Mouse (Mus musculus): Measurements from ENCODE around the gene Ina. TPM values are rescaled to one million over a fixed set of nuclear protein-coding genes. Genes with fewer than 3 reads are reported as not detected.

Gene Ina
- polyA plus RNA-seq, 1 experiment from 2014 or later: 1.5 TPM

DNA sequence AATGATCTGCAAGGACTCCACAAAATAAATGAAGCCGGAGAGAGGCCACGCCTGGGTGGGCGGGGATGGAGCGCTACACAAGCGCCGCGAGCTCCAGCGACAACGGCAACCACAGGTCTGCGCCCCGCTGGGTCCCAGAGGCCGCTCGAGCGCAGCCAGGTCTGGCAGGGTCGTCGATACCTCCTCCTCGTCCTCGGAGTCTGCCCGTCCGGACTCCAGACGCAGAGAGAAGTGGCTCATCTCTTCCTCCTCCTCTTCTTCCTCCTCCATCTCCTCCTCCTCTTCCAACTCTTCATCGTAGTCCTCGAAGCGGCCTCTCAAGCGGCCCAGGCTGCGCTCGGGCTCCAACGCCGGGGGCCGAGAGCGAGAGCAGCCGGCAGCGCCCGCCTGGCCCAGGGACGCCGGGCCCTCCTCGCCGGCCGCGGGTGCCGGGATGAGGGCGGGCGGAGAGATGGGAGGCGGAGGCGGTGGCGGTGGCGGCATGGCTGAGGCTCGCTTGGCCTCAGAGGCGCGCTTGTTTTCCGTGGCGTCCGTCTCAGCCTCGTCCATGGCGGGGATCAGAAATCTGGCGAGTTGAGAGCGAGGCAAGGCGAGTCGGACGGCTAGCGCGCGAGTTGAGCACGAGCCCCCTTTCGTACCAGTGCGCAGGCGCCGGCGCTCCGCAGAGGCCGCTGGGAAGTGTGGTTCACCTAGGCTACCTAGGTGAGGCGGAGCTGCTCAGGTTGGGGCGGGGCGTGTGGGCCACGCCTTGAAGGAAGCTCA, 36.0 kb downstream of the Ina start, which contains the start of gene Pcgf6:
Gene Pcgf6, minus strand, starts transcription at position 636 of the 762 bp plus-strand sequence.
- CTCF ChIA-PET: no interaction called here
- ATAC-seq (peak; percentile 85), DNase-seq (ENCODE audit: low read depth, low spot score) (no peak)
- in situ Hi-C loops (cut with MboI; ENCODE audit: low pct_unique_long_range_greater_than_20kb): no loop called here
- no peak for TF ChIP-seq CTCF (IDR thresholded peaks at IDR 0.05)
- no peaks in the 10 kb centered on the region for H3K27me3 ChIP-seq
- POLR2A ChIA-PET: interaction anchor here (1.0 to 1.7 kb wide), 2 partner anchors 16 to 18 kb away, joined by 4 to 9 read pairs; partner anchors contain the start of gene Taf5

DNA sequence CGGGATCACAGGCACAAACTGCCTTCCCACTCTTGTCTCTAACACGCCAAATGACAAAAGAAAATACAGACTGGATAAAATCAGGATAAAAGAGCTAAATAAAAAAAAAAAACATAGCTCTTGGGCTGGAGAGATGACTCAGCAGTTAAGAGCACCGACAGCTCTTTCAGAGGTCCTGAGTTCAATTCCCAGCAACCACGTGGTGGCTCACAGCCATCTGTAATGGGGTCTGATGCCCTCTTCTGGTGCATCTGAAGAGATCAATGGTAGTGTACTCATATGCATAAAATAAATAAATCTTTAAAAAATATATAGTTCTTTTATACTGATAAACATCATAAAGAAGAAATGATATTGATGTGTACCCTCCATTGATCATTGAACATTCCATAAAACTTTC, 38.4 kb downstream of the Ina start:
- H3K27me3 ChIP-seq: peaks cover 5% of the 10 kb centered on the region
- ChIA-PET CTCF (interaction anchor here (1.3 kb wide), 1 partner anchor 9 kb away, joined by 4 read pairs; no protein-coding TSS in a partner anchor), POLR2A (interaction anchor here (0.6 kb wide), 1 partner anchor 70 kb away, joined by 4 read pairs; no protein-coding TSS in a partner anchor)
- DNase-seq (ENCODE audit: low read depth, low spot score) (no peak), ATAC-seq (no peak)
- in situ Hi-C loops (cut with MboI; ENCODE audit: low pct_unique_long_range_greater_than_20kb): no loop called here
- no peak for TF ChIP-seq CTCF (IDR thresholded peaks at IDR 0.05)

DNA sequence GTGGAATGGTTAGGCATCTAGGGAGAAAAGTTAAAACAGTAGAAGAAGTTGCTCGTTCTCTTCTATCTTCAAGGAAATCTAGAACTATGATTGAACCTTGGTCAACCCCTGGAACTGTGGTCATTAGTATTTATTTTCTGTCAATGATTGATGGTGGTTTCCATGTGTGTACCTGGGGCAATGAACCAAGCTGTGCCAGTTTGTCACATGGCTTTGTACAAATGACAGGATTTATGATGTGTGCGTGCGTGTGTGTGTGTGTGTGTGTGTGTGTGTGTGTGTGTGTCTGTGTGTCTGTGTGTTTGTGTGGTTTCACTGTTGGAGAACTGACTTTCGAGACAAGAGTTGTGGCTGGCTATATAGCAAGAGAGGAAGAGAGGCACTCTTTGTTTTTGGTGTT, 39.0 kb downstream of the Ina start:
- ATAC-seq (no peak), DNase-seq (ENCODE audit: low read depth, low spot score) (no peak)
- TF ChIP-seq CTCF (IDR thresholded peaks at IDR 0.05): no peak
- ChIA-PET POLR2A (interaction anchor here (0.6 to 0.7 kb wide), 2 partner anchors 8 to 70 kb away, joined by 3 to 4 read pairs; no protein-coding TSS in a partner anchor), CTCF (interaction anchor here (1.3 to 1.8 kb wide), 2 partner anchors 9 to 12 kb away, joined by 4 read pairs; no protein-coding TSS in a partner anchor)
- in situ Hi-C loops (cut with MboI; ENCODE audit: low pct_unique_long_range_greater_than_20kb): no loop called here
- H3K27me3 ChIP-seq: peaks cover 6% of the 10 kb centered on the region

DNA sequence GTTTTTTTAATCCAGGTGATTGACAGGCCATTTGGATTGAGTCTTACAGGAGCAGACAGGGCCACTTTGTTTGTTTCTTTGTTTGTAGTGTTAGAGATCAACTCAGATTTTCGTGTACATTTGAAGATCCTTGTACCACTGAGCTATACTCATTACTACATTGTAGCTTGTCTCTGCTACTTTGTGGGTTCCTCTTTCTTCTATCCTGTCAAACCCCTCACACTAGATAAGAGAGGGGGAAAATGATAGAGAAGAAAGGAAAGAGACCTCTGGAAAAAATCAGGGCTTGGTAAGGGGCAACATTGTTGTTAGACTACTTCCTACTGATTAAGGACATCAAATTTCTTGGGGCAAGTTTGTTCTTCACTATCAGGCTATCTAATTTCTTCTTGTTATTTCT, 43.2 kb downstream of the Ina start:
- H3K27me3 ChIP-seq: peaks cover 6% of the 10 kb centered on the region
- DNase-seq (ENCODE audit: low read depth, low spot score) (no peak), ATAC-seq (no peak)
- no peak for TF ChIP-seq CTCF (IDR thresholded peaks at IDR 0.05)
- ChIA-PET POLR2A (interaction anchor here (0.8 kb wide), 1 partner anchor 10 kb away, joined by 3 read pairs; the partner anchor contains the start of gene Taf5), CTCF (no interaction called here)
- in situ Hi-C loops (cut with MboI; ENCODE audit: low pct_unique_long_range_greater_than_20kb): no loop called here

DNA sequence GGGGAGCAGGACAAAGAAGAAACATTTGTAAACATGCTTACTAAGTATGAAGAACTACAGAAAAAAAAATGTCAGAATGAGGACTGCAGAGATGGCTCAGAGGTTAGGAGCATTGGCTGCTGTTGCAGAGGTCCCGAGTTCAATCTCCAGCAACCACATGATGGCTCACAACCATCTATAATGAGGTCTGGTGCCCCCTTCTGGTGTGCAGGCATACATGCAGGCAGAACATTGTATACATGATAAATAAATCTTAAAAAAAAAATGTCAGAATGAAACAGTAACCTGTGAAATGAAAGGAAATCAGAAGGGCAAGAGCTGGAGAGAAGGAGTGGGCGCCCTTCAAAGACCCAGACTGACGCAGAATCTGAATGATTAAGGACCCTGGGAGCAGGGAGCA, 51.4 kb downstream of the Ina start:
- no peak for ATAC-seq
- POLR2A ChIA-PET: interaction anchor here (0.6 to 1.4 kb wide), 3 partner anchors 9 to 757 kb away, joined by 3 to 4 read pairs (median 4); no protein-coding TSS in a partner anchor
- H3K27me3 ChIP-seq: no peaks in the 10 kb centered on the region
- TF ChIP-seq CTCF (IDR thresholded peaks at IDR 0.05): peak; percentile 54
- no peak for DNase-seq (ENCODE audit: low read depth, low spot score)
- in situ Hi-C loops (cut with MboI; ENCODE audit: low pct_unique_long_range_greater_than_20kb): no loop called here
- CTCF ChIA-PET: interaction anchor here (1.0 kb wide), 1 partner anchor 11 kb away, joined by 3 read pairs; no protein-coding TSS in a partner anchor

DNA sequence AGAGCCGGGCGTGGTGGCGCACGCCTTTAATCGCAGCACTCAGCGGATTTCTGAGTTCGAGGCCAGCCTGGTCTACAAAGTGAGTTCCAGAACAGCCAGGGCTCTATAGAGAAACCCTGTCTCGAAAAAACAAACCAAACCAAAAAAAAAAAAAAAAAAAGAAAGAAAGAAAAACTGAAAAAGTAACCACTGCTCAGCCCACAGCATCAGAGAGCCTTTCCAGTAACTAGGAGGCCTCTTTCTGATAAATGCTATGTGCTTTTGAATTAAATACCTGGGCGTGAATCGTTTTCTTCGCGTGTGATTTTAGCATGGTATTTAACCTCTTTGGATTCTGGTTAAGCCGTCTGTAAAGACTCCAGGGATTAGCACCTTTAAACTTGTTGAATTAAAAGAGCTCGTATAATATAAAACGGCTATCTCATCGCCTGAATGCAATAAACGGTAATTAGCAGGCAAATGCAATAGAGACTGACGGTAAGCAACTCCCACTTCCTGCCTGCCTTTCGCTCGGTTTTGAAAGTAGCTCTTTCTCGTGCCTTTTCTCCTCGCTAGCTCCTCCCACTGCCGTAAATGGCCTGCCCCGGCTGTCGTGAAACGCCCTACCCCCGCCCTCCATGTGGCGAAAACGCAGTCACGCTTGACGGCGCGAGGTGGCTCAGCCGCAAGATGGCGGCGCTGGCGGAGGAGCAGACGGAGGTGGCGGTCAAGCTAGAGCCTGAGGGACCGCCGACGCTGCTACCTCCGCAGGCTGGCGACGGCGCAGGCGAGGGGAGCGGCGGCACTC, 52.8 kb downstream of the Ina start, which contains the start of gene Taf5:
Gene Taf5, plus strand, starts transcription at position 651 of the 787 bp plus-strand sequence.
- in situ Hi-C loops (cut with MboI; ENCODE audit: low pct_unique_long_range_greater_than_20kb): no loop called here
- no peaks in the 10 kb centered on the region for H3K27me3 ChIP-seq
- DNase-seq (ENCODE audit: low read depth, low spot score) (peak; percentile 71), ATAC-seq (peak; percentile 54)
- TF ChIP-seq CTCF (IDR thresholded peaks at IDR 0.05): no peak
- CTCF ChIA-PET: interaction anchor here (1.0 kb wide), 1 partner anchor 12 kb away, joined by 3 read pairs; no protein-coding TSS in a partner anchor
- POLR2A ChIA-PET: interaction anchor here (1.0 to 2.5 kb wide), 5 partner anchors 10 to 198 kb away, joined by 3 to 9 read pairs (median 4); partner anchors contain the start of gene Pcgf6

DNA sequence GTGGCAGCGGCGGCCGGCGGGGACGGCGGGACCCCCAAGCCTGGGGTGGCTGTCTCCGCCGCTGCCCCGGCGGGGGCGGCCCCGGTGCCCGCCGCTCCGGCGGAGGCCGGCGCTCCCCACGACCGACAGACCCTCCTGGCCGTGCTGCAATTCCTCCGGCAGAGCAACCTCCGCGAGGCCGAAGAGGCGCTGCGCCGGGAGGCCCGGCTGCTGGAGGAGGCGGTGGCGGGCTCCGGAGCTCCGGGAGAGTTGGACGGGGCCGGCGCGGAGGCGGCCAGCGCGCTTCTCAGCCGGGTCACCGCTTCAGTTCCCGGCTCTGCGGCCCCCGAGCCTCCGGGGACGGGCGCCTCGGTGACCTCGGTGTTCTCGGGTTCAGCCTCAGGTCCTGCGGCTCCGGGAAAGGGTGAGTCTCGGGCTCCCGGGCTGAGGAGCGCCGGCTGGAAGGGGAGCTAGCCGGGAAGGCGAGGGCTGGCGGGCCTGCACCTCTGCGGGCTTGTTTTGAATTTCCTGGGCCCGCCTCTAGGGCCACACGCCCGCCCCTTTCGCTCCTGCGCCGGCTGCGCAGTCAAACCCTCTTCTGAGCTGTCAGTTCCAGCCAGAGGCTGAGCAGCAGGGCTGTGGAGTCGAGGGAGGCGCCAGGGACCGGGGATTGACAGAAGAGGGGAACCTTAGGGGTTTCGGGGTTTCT, 53.6 kb downstream of the Ina start:
- POLR2A ChIA-PET: interaction anchor here (1.0 to 2.5 kb wide), 4 partner anchors 10 to 199 kb away, joined by 3 to 9 read pairs (median 4); partner anchors contain the start of gene Pcgf6
- ATAC-seq (peak; percentile 97), DNase-seq (ENCODE audit: low read depth, low spot score) (no peak)
- no peak for TF ChIP-seq CTCF (IDR thresholded peaks at IDR 0.05)
- H3K27me3 ChIP-seq: no peaks in the 10 kb centered on the region
- CTCF ChIA-PET: no interaction called here
- in situ Hi-C loops (cut with MboI; ENCODE audit: low pct_unique_long_range_greater_than_20kb): no loop called here

Other genes starting within 250 kb of the Ina start
- 99.6 TPM for gene Nt5c2, start 455 bp downstream of the Ina start, polyA plus RNA-seq (2021)
- gene Pcgf6, start 36.2 kb downstream of the Ina start, polyA plus RNA-seq (2021): 24.9 TPM
- 4.1 TPM for gene Taf5, start 53.0 kb downstream of the Ina start, polyA plus RNA-seq (2021)
- gene Usmg5, start 75.9 kb downstream of the Ina start, polyA plus RNA-seq (2021): 714 TPM
- 29.3 TPM for gene Pdcd11, start 76.1 kb downstream of the Ina start, polyA plus RNA-seq (2021)
- 0.05 TPM for gene Calhm2, start 123.6 kb downstream of the Ina start, polyA plus RNA-seq (2021)
- not detected for gene Calhm1, start 129.6 kb downstream of the Ina start, polyA plus RNA-seq (2021)
- not detected for gene Calhm3, start 143.1 kb downstream of the Ina start, polyA plus RNA-seq (2021)
- gene Neurl1a, start 164.1 kb downstream of the Ina start, polyA plus RNA-seq (2021): 0.28 TPM

Data from Patski (cell line).